ENCODE assay signal across 8 mouse cellular contexts in the genomic region with DNA sequence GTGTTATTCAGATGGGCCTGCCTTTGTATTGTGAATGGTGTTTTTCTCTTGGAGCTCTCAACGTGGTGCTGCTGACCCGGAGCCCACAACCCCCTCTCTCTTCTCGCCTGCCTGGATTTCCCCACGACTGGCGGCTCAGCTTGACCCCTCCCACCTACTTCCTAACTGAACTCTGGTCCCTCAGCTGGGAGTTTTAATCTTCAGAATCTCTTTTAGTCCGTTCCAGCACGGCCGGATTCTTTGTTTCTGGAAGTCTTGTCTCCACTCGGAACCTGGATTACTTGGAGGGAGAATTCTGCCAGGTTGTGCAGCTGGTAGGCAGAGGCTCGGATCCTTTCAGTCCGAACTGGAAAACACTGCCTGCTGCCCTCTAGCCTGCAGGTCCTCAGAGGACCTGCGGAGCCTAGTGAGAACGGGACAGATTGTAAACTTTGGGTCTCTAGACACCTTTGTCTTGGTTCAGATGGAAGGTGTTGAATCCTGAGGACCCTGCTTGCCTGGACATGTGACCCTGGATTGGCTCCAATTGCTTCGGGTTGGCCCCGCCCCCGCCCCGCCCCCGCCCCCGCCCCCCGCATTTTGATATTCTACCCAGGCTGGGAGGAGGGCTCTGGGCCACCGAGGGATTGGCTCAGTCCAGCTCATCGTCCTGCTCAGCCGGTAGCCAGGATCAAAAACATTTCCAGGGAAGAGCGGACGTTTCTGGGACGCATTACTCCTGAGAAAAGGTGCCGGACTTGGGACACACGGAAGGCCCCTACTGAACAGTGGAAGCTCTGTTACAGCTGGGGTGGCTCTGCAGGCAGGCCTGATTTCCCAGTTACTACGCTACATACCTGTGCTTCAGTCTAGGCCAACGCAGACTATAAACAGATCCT. TPM values are rescaled to one million over a fixed set of nuclear protein-coding genes. Genes with fewer than 3 reads are reported as not detected.
DNase-seq lines count a peak whose midpoint lies in the region; ATAC-seq and TF ChIP-seq lines count a peak whose summit lies in the region.

A gene (plus strand): TSS at position 200 of the 878 bp plus-strand sequence.

- peak; percentile 78 for DNase-seq in R1 (ENCODE audit: low read depth, low spot score)
- peak; percentile 42 for DNase-seq in fibroblast of lung, adult 2 months (ENCODE audit: low read depth)
- DNase-seq in heart, postnatal 10 days: peak; percentile 53 to 61
- peak; percentile 72 to 78 for DNase-seq in kidney, postnatal 36 days
- no peak for DNase-seq in natural killer cell, adult 2 months (ENCODE audit: low spot score in 2 of 2)

- H3K36me3 ChIP-seq in E14TG2a.4 (ENCODE audit: insufficient read depth, low read length): peaks cover 13% of the 10 kb centered on the region
- H3K36me3 ChIP-seq in stomach, embryonic 16.5 days (ENCODE audit: control insufficient read depth, insufficient read depth, low read length): no peaks in the 10 kb centered on the region

- H3K27ac ChIP-seq in stomach, embryonic 16.5 days (ENCODE audit: low read length): peak within 1 kb of the TSS; percentile 47

- H3K9me3 ChIP-seq in E14TG2a.4 (ENCODE audit: low read length): no peaks in the 10 kb centered on the region
- no peaks in the 10 kb centered on the region for H3K9me3 ChIP-seq in stomach, embryonic 16.5 days (replicated peaks; ENCODE audit: control insufficient read depth, low read length)

- H3K4me3 ChIP-seq in E14TG2a.4 (replicated peaks; ENCODE audit: low read length): peak within 1 kb of the TSS; percentile 84
- peak within 1 kb of the TSS; percentile 55 for H3K4me3 ChIP-seq in stomach, embryonic 16.5 days (replicated peaks; ENCODE audit: low read length)

- H3K9ac ChIP-seq in stomach, embryonic 16.5 days (ENCODE audit: low read length): peak within 1 kb of the TSS; percentile 72

- intact Hi-C loops in heart, postnatal 10 days (cut with DNase I): no loop called here

- ATAC-seq in megakaryocyte progenitor cell, adult 5-6 weeks (replicated peaks; ENCODE audit: poor library complexity): peak; percentile 49
- ATAC-seq in stomach, embryonic 16.5 days (ENCODE audit: insufficient read depth, low FRiP score): peak; percentile 88

- H3K4me2 ChIP-seq in stomach, embryonic 16.5 days (ENCODE audit: low read depth, low read length): peak within 1 kb of the TSS; percentile 63

- H3K27me3 ChIP-seq in E14TG2a.4 (ENCODE audit: insufficient read depth, low read length): no peaks in the 10 kb centered on the region
- no peaks in the 10 kb centered on the region for H3K27me3 ChIP-seq in stomach, embryonic 16.5 days (ENCODE audit: control insufficient read depth, insufficient read depth, low read length)

- WGBS in stomach, embryonic 16.5 days: under 1% methylated on average over 30 of the region's 30 CpGs

- peaks cover 22% of the 10 kb centered on the region for H3K4me1 ChIP-seq in E14TG2a.4 (replicated peaks; ENCODE audit: low read depth, low read length)
- H3K4me1 ChIP-seq in stomach, embryonic 16.5 days (ENCODE audit: control insufficient read depth, insufficient read depth, low read length): 0 out of 2 replicates have a peak, but pooled peaks cover 6% of the 10 kb centered on the region

- TF ChIP-seq CTCF in E14TG2a.4 (conservative IDR thresholded peaks at IDR 0.05; ENCODE audit: low read length): no peak

RNA-seq across cellular contexts. Expression of the gene that starts here (rescaled TPM):
- total RNA-seq in heart, postnatal 10 days (2021): 1 to 10 TPM; 6.4 to 6.8 TPM
- total RNA-seq in megakaryocyte progenitor cell, adult 5-6 weeks (2015): 0.32 and 1.2 TPM in 2 replicates
- total RNA-seq in megakaryocyte progenitor cell, adult 5-6 weeks (2017): 0.29 and 1.5 TPM in 2 replicates
- 7.2 and 7.5 TPM in 2 replicates for polyA plus RNA-seq in stomach, embryonic 16.5 days (2015; fragmentation: Nextera tagmentation; extraction: Ambion mirVana)

Comparison
In these comparisons a context has a peak if more than half of its experiments do, and no peak if none do; other contexts are left out.
1. DNase-seq: peak in R1 (single experiment), fibroblast of lung, adult 2 months (single experiment), heart, postnatal 10 days (2 of 2) and kidney, postnatal 36 days (2 of 2); none in natural killer cell, adult 2 months (0 of 2).